Mouse (Mus musculus) lung, postnatal 0 days (tissue): ENCODE results near the gene Gm20532. TPM values are rescaled to one million over a fixed set of nuclear protein-coding genes. Genes with fewer than 3 reads are reported as not detected.
A peak's percentile ranks its signal among the peaks of the same experiment; 100 is the strongest.

Source experiments
- ATAC-seq: fragments of 200-750 bp; cut with Nextera tagmentation; 2 replicates; pipeline ENCODE4 v1.8.0; 2017; ENCODE audit warnings: moderate library complexity
- DNase-seq: peaks from one replicate; pipeline ENCODE4 v3.0.0-alpha.2; 2016; ENCODE audit warnings: low spot score
- H3K27ac ChIP-seq: fragments of 300-500 bp; sonication (generic); 2 replicates; pipeline ENCODE4 v1.5.1; 2014; ENCODE audit warnings: antibody characterized with exemption, mild to moderate bottlenecking, low read length, mixed read lengths
- H3K27me3 ChIP-seq: fragments of 300-500 bp; sonication (generic); replicated peaks from 2 replicates; pipeline ENCODE4 v1.6.1; 2014; ENCODE audit warnings: low read length, mixed read lengths; ENCODE audit not compliant: insufficient read depth
- H3K36me3 ChIP-seq: fragments of 300-500 bp; sonication (generic); 2 replicates; pipeline ENCODE4 v1.6.1; 2014; ENCODE audit warnings: low read length, mixed read lengths; ENCODE audit not compliant: insufficient read depth
- H3K4me1 ChIP-seq: fragments of 300-500 bp; sonication (generic); 2 replicates; pipeline ENCODE4 v1.6.1; 2014; ENCODE audit warnings: antibody characterized with exemption, low read depth, low read length, mixed read lengths; ENCODE audit not compliant: insufficient read depth
- H3K4me2 ChIP-seq: fragments of 300-500 bp; sonication (generic); replicated peaks from 2 replicates; pipeline ENCODE4 v1.6.1; 2014; ENCODE audit warnings: low read depth, mild to moderate bottlenecking, low read length, moderate library complexity, mixed read lengths
- H3K4me3 ChIP-seq: fragments of 300-500 bp; sonication (generic); 2 replicates; pipeline ENCODE4 v1.5.1; 2014; ENCODE audit warnings: low read depth, low read length
- H3K9ac ChIP-seq: fragments of 300-500 bp; sonication (generic); replicated peaks from 2 replicates; pipeline ENCODE4 v1.6.1; 2014; ENCODE audit warnings: low read depth, mild to moderate bottlenecking
- H3K9me3 ChIP-seq: fragments of 300-500 bp; sonication (generic); 2 replicates; pipeline ENCODE4 v1.6.1; 2016; ENCODE audit warnings: low read length, mixed read lengths
- CTCF ChIP-seq: IDR thresholded peaks from 2 replicates; pipeline ENCODE4 v1.5.1; 2016; ENCODE audit warnings: antibody characterized with exemption, mild to moderate bottlenecking
- EP300 ChIP-seq: IDR thresholded peaks from 2 replicates; pipeline ENCODE4 v1.6.1; 2016; ENCODE audit warnings: antibody characterized with exemption, mild to moderate bottlenecking, control low read depth
- whole genome bisulfite sequencing: fragments of 180-500 bp; shearing (Covaris S2); extraction: QIAGEN DNeasy Blood & Tissue Kit; methylation state at CpG from one replicate; pipeline ENCODE4 v1.1.7; 2014; 5-methylcytosine and 5-hydroxymethylcytosine counted together
- polyA plus RNA-seq: library from polyadenylated mRNA; unstranded; fragments of >200 nt; fragmentation: Nextera tagmentation; extraction: Ambion mirVana; gene quantifications from 2 replicates; pipeline ENCODE4 v1.2.1, GENCODE M21; 2015

Gene Gm20532
- polyA plus RNA-seq, 1 experiment from 2014 or later: not detected

DNA sequence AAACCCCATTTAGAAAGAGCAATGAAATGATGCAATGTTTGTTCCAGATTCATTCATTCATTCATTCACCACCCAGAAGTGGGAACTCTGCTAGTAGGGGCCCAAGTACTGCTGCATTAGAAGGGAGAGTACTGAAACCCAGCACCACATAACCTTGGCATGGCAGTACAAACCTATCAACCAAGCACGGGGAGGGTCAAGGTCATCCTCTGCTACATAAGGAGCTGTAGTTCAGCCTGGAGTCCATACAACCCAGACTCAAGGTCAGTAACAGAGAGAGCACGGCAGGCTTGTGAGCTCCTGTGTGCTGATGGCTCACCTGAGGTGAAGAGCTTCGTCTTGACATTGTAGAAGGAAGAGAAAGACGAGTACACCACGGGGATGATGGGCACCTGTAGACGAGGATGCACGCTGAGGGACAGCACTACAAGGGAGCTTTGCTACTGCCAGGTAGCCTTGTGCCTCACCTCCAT, 8.1 kb downstream of the Gm20532 start:
- 76% methylated on average over 7 of the region's 7 CpGs for WGBS

DNA sequence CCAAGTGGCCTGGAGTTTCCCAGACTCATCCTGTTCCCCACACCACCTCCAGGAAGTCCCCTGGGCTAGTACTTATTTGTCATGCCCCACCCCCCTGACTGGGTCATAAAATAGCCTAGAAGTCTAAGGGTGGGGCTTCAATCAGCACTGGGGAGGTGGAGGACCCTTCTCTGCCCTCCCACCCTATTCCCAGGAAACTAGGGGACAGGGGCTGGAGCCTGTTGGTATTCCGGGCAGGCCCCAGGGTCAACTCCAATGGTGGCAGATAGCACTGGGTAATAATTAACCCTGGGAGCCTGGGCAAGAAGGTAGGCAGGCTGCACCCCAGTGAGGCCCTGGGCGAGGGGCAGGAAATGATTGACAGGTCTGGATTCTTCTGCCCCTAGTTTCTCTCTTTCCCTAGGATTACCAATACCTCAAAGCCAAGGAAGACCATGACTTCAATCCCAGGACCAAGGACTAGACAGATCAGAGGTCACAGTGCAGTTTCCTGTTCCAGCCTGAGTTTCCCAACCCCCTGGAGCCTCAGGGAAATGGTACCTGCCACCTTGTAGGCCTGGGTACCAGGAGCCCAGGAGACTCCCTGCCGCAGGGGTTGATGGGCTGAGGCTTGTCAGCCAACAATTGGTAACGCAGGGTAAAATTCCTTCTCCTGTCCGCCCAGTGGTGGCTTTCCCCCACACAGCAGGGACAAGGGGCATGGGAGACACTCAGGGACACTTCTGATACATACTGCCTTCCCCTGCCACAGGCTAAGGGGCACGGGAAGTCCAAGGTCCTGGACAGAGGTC, 8.7 kb downstream of the Gm20532 start:
- Histone ChIP-seq H3K27me3 (no peaks in the 10 kb centered on the region), H3K36me3 (peaks cover 28% of the 10 kb centered on the region), H3K4me1 (peaks cover 6% of the 10 kb centered on the region), H3K9me3 (no peaks in the 10 kb centered on the region), H3K4me2 (no peak overlapping the region), H3K9ac (no peak overlapping the region), H3K4me3 (no peak overlapping the region), H3K27ac (0 out of 2 replicates have a peak overlapping the region, but pooled peaks have one; percentile 0)
- TF ChIP-seq CTCF (0 out of 2 replicates have a peak, but pooled peaks have one; percentile 19), EP300 (peak; percentile 28)
- peak; percentile 28 for ATAC-seq
- DNase-seq: no peak
- 30% methylated on average over 6 of the region's 6 CpGs for WGBS

More for the DNA sequence above, 8.1 kb downstream of the Gm20532 start:
- Histone ChIP-seq H3K4me3 (no peak overlapping the region), H3K27me3 (no peaks in the 10 kb centered on the region), H3K9ac (no peak overlapping the region), H3K4me1 (peaks cover 6% of the 10 kb centered on the region), H3K9me3 (no peaks in the 10 kb centered on the region), H3K4me2 (no peak overlapping the region), H3K36me3 (peaks cover 28% of the 10 kb centered on the region), H3K27ac (no peak overlapping the region)
- DNase-seq (no peak), ATAC-seq (peak; percentile 4; the same call in 1 of the 2 replicates)
- TF ChIP-seq EP300 (no peak), CTCF (no peak)

DNA sequence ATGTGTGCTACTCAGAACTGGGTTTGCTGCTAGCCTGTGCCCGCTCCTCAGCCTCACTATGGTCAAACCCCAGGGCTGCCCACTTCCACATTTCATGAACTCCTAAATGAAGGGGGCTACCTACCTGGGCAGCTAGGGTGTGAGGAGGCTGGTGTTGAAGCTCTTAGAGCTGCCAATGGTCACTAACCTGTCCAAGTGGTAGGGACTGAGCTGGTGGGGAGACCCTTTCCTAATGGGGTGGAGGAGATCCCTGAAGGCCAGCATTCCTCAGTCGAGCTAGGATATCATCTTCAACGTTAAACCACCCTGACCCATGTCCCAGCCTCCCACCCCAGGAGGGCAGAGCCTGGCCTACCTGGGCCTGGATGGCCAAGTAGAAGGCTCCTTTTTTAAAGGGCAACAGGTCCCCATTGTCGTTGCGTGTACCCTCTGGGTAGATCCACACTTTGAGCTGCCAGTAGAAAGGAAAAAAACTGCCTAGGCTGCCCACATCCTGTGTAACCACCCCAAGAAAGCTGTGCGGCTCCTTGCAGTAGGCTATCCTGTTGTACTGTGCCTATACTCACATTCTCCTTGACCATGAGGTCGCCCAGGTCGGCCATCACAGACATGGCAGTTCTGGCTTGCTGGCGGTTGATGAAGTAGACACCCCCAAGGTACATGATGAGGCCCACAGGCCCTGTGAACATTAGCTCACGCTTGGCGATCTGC, 9.4 kb downstream of the Gm20532 start:
- Histone ChIP-seq H3K27ac (0 out of 2 replicates have a peak overlapping the region, but pooled peaks have one; percentile 0), H3K9ac (no peak overlapping the region), H3K27me3 (no peaks in the 10 kb centered on the region), H3K36me3 (peaks cover 28% of the 10 kb centered on the region), H3K4me3 (no peak overlapping the region), H3K4me2 (no peak overlapping the region), H3K4me1 (peaks cover 6% of the 10 kb centered on the region), H3K9me3 (no peaks in the 10 kb centered on the region)
- ATAC-seq: peak; percentile 10
- 77% methylated on average over 11 of the region's 11 CpGs for WGBS
- DNase-seq: no peak
- no peak for TF ChIP-seq CTCF
- TF ChIP-seq EP300: no peak

DNA sequence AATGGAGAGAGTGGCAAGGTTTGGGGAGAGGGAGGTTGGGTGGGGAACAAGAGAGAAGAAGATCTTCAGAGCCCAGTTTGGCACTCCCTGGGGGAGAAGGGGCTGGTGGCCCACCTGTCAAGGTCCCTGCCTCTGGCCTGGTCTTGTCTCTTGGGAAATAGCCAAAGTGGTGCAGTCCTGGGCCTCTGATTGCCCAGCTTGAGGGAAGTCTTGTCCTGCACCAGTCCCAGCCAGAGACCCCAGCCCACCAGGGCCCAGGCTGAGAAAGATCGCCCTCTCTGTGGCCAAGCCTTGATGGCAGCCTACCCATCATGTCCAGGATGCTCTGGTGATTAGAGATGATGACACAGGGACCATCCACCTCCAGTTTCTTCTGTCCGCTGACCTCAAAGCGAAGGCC, 10.5 kb downstream of the Gm20532 start:
- no peak overlapping the region for H3K27ac ChIP-seq
- H3K4me2 ChIP-seq: no peak overlapping the region
- 92% methylated on average over 3 of the region's 3 CpGs for WGBS
- no peaks in the 10 kb centered on the region; the same call in 1 of the 2 replicates for H3K4me1 ChIP-seq
- no peak overlapping the region for H3K4me3 ChIP-seq
- no peak for ATAC-seq
- TF ChIP-seq CTCF (no peak), EP300 (no peak)
- H3K9ac ChIP-seq: no peak overlapping the region
- peak; percentile 11 for DNase-seq
- H3K27me3 ChIP-seq: no peaks in the 10 kb centered on the region
- no peaks in the 10 kb centered on the region for H3K9me3 ChIP-seq
- peaks cover 27% of the 10 kb centered on the region for H3K36me3 ChIP-seq

DNA sequence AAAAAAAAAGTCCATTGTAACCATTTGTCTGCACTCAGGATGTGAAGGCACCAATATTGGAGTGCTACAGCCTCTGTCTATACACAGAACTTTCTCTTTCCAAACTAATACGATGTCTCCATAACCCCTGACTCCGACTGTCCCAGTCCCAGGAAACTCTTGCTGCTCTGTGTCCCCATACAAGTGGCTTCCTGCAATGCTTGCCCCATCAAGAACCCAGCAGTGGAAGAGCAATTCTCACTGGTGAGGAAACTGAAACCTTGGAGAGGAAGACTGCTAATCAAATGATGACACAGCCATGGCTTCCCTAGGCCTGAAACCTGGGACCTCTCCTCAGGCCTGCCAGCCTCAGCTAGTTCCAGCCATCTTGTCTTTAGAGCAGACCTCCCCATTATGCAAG, 11.4 kb downstream of the Gm20532 start:
- Histone ChIP-seq H3K27me3 (no peaks in the 10 kb centered on the region), H3K36me3 (peaks cover 17% of the 10 kb centered on the region), H3K4me3 (no peak overlapping the region), H3K4me1 (peaks cover 3% of the 10 kb centered on the region), H3K9ac (no peak overlapping the region), H3K27ac (no peak overlapping the region), H3K4me2 (no peak overlapping the region), H3K9me3 (no peaks in the 10 kb centered on the region)
- WGBS: 76% methylated on average over 2 of the region's 2 CpGs
- TF ChIP-seq EP300: no peak
- TF ChIP-seq CTCF: no peak
- no peak for DNase-seq
- ATAC-seq: no peak

DNA sequence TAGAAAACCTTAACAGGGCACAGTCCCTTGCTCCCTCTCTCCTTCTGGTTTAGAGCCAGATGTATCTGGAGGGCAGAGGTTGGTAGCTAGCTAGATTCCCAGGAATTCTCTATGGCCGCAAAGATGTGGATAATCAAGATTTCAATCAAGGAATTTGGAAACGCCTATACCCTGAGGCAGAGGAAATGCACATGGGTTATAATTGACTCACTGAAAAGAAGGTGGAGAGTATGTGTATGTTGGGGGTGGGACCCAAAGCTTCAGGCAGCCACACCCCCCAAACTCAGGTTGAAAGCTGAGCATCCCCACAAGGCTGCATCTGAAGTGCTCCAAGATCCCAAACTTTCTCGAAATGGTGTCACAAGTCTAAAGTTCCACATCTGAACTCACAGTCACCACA, 12.0 kb downstream of the Gm20532 start:
- no peaks in the 10 kb centered on the region for H3K9me3 ChIP-seq
- H3K4me2 ChIP-seq: no peak overlapping the region
- ATAC-seq (no peak), DNase-seq (peak; percentile 21)
- H3K36me3 ChIP-seq: peaks cover 11% of the 10 kb centered on the region; the same call in 1 of the 2 replicates
- TF ChIP-seq EP300: no peak
- TF ChIP-seq CTCF: no peak
- H3K4me1 ChIP-seq: peaks cover 6% of the 10 kb centered on the region
- no peak overlapping the region for H3K9ac ChIP-seq
- no peak overlapping the region for H3K27ac ChIP-seq
- no peaks in the 10 kb centered on the region for H3K27me3 ChIP-seq
- no peak overlapping the region for H3K4me3 ChIP-seq
- WGBS: 67% methylated on average over 3 of the region's 3 CpGs
